Mouse (Mus musculus) heart, postnatal 4 days (tissue): ENCODE results near the gene Ube2a. TPM values are rescaled to one million over a fixed set of nuclear protein-coding genes. Genes with fewer than 3 reads are reported as not detected.
"Not testable (repeated sequence)": the region's sequence is repeated elsewhere in the genome, so short reads cannot be mapped to it uniquely, and the experiment has no call there.

Experiments used
- DNase-seq: peaks from one replicate; pipeline ENCODE4 v3.0.0; 2021
- total RNA-seq, 2 experiments: library from RNA; stranded (reverse); gene quantifications; 2 replicates each; pipeline ENCODE4 v1.2.3; 2021

Ube2a gene
- total RNA-seq, result 10 to 100 TPM; 76.5 to 81.4 TPM

DNA sequence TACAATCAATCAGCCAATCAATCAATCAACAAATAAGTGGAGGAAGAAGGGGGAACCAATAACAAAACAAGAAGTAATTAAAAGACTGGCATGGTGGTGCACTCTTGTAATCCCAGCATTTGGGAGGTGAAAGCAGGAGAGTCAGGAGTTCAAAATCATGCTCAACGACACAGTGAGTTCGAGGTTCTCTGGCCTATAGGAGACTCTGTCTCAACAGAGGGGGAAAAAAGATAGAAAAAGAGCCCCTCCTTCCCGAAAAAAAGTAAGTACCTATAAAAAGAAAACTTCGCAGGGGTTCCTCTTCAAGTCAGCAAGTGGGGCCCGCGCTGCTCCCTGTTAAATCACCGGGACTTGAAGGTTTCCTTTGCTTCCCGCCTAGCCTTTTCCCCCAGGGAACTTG is at the start of gene Ube2a, which contains the start of gene C330007P06Rik:
TSS of gene Ube2a (plus strand) at position 136 of the 400 bp plus-strand sequence.
TSS of gene C330007P06Rik (minus strand) at position 347 of the 400 bp plus-strand sequence.
- no peak for DNase-seq

DNA sequence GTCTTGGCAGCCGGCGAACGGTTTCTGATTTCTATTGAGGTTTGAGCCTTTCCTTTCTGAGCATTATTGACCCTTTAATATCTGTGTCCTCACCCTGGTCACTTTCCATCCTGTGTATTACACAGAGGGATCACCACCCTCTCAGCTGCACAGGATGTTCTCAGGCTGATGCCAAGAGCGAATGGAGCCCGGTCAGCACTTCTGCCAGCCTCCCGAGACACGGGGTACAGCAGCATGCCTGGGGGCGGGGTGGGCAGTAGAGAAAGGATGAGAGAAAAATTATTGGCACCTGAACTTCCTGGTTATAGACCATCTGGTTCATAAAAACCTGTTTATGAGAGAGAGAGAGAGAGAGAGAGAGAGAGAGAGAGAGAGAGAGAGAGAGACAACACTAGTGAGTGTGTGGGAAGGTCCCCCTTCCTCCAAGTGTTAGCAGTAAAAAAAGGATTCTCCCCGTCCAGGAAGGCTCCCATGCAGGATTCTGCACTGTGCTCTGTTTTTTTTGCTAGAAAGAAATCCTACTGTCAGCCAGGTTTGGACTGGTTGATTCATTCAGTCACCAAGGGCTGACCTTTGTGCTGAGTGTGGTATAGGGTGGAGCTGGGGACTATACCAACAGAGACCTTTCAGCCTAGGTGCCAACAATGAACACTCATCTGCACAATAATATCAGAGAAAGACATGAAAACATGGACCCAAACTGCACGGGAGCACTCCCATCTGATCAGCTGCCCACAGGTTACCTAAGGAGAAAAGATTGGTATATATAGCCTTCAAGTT is 49.6 kb upstream of the Ube2a start:
- no peak for DNase-seq

DNA sequence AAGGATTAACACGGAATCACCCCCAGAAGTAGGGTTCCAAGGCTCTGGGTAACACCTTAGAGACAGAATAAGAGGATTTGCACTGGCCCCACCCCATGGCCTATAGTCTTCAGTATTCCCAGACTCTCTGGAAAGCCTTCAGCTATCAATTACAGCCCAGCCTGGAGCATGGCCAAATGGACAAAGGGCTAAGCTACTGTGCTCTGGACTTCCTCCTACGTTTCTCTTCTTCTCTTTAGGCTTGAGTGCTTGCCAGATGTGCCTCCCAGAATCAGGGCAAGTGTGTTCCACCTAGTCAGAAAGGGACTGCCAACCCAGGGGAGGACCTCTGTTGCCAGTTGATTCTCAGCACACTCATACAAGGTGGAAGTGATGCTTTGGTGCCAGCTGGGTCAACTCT is 48.7 kb upstream of the Ube2a start:
- no peak for DNase-seq

DNA sequence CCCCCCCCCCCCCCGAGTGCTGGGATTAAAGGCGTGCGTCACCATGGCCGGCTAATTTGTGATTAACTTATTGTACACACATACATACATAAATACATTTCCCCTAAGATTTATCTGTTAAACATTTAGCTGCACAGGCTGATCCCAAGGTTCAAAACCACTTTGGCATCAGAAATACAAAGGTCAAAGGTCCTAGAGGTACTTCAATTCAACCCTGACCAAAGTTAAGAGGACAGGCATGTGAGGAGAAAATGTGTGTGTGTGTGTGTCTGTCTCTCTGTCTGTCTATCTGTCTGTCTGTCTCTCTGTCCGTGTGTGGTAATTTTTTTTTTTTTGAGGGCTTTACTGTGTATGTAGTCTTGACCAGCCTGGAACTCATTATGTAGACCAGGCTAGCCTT is 46.8 kb upstream of the Ube2a start:
- no peak for DNase-seq

DNA sequence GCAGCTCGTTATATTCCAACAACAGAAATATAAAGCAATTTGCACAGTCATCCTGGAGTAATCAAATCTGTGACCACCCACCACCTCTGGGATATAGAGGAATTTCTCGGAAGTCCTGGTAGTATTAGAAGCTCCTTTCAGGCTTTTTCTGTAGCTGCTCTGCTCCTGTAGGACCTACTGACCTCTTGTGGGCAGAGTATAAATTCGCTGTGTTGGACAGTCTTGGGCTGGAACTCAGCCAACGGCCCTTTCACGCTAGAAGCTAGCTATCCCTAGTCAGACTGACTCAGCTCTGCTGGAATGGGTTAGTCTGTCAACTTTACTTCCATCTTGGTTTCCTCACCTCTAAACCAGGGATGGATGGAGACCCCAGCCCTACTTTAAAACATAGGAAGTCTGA is 43.4 kb upstream of the Ube2a start:
- DNase-seq, result peak; percentile 75

DNA sequence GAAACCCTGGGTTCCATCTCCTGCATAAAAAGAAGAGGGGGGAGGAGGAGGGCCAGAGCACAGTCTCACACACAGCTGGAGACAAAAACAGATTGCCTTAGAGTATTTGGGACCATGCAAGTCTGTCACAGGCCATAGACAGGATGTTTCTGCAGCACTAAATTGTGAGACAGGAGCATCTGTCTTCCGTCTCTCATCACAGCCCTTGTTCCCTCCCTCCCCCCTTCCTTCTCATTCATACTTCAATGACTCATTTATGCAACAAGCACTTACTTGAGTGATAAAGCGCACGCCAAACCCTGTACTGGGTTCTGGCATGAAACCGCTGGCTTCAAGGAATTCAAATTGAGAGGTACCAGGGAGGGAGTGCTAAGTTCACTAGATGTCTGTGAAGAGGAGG is 42.1 kb upstream of the Ube2a start:
- DNase-seq, result no peak

DNA sequence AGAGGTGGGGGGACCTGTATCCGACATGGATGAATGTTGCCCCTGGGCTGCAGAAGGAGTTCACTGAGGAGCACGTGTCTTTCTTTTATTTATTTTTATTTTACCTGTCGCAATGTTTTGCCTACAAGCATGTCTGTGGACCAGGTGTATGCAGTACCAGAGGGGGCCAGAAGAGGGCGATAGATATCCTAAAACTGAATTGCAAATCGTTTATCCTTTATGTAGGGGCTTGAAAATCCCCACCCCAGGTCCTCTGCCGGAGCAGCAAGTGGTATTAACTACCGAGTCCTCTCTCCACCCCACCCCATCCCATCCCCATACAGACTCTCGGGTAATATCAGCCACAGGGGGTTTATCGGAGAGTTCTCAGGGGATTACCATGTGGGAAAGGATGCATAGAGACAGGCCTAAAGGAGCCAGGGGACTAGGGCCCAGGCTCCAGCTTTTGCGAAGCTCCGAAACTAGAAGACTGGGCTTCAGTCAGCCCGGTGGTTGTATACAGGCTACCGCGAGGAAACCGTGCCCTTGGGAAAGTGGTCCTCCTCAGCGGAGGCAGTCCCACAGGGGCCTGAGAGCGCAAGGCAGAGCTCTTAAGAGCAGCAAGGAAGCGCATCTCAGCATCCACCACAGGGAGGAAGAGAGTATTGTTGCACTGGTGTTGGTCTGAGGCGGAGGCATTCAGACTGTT is 40.2 kb upstream of the Ube2a start:
- DNase-seq, result peak; percentile 75

DNA sequence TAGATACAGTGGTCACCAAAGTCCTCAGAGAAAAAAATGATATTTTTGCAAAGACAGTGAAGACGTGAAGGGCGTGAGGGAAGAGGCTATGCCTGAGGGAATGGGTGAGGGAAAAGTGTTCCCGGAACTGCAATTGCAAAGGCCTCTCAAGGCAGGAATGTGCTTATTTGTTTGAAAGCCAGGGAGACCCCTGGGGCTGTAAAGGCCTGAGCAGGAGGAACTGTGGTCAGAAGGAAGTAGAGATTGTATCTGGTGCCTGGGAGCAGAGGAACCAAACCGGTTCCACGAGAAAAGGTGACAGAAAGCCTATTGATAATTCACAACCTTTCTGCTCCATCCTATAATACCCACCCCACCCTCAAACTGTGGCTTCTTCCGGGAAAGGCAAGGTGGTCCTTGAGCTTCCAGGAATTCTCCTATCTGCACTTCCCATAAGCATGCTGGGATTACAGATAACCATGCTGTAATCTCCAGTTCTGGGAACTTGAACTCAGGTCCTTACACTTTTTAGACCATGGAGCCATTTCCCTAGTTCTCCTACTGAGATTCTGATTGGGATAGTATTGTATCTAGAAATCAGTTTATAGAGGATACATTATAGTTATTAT is 36.5 kb upstream of the Ube2a start:
- DNase-seq, result no peak

DNA sequence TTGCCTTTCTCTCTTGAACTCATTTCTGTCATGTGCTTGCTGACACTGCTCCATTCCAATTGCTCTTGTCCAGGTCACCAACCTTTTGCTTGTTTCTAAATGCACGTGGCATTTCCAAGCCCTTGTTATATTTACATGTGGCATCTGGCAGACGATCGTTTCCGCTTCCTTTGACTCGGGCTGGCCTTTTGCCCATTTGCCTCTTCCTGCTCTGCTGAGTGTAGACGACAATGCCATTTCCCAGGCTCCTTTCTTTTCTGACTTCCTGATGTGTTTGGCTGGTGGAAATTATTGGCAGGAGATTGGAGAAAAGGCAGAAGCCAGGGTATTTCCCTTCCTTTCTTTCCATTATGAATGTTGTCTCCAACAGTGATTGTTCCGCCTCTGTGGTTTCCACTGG is 34.3 kb upstream of the Ube2a start:
- peak; percentile 61 for DNase-seq

DNA sequence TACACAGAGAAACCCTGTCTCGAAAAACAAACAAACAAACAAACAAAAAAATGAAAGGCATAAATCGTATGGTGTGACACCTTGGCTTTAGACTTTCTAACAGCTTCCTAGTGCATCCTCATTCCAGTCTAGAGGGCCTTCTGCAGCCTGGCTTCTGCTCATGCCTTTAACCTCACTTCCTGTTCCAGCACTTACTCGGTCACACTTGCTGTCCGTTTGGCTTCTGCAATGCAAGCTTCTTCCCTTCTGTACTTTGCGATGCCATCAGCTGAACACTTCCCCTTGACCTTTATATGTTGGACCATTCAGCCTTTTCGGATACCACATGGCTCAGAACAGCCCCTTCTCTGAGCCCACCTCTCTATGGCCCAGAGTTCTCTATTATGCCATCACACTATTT is 32.0 kb upstream of the Ube2a start:
- DNase-seq, result no peak

DNA sequence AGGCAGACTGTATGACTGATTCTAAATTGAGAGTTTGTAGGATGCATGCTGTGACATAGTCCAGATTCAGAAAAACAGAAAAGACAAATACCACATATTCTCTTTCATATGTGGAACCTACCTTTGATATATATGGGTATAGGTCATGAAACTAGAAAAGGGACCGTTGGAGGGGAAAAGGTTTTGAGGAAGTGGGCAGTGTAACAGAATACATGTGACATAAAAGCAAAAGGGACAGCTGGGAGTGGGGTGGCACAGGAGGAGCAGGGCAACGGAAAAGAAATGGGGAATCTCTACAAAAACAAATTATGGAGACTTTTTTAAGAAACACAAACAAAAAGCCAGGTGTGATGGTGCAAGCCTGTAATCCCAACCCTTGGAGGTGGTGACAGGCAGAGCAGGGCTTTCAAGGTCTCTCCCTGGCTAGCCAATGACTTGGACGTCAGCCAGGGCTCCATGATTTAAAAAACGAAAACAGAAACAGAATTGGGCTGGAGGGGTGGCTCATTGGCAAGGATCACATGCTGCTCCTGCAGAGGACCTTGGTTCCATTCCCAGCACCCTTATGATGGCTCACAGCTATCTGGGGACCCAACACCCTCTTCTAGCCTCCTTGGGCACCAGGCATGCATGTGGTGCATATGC is 30.2 kb upstream of the Ube2a start:
- DNase-seq, result no peak

DNA sequence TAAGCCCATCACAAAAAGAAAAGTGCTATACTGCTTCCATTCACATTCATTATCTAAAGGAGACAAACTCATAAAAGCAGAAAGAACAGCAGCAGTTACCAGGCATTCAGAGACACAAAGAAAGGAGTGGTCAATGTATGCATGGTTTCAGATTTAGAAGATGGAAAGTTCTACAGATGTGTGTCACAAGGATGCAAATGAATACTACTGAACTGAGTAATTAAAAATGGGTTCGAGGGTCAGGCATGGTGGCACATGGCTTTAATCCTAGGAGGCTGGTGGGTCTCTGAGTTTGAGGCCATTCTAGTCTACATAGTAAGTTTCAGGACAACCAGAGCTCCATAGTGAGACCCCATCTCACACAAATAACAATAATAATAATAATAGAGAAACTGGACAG is 26.5 kb upstream of the Ube2a start:
- no peak for DNase-seq

DNA sequence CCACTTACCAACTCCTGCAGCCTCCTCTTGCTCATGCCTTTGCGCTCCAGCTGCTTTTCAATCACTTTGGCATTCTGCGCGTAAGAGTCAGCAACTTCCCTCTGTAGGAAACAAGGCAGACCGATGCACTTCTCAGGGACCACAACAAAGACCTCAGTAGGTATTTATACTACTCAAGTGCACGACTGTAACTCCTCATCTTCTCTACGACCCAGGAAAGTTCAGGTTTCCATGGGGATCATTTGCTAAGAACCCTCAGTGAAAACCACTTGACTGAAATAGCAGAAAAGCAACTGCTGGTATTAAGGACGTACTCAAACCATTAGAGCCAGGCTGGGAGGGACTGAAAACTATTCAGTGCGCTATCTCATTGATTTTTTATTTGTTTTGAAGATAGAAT is 21.1 kb upstream of the Ube2a start:
- DNase-seq, result no peak

DNA sequence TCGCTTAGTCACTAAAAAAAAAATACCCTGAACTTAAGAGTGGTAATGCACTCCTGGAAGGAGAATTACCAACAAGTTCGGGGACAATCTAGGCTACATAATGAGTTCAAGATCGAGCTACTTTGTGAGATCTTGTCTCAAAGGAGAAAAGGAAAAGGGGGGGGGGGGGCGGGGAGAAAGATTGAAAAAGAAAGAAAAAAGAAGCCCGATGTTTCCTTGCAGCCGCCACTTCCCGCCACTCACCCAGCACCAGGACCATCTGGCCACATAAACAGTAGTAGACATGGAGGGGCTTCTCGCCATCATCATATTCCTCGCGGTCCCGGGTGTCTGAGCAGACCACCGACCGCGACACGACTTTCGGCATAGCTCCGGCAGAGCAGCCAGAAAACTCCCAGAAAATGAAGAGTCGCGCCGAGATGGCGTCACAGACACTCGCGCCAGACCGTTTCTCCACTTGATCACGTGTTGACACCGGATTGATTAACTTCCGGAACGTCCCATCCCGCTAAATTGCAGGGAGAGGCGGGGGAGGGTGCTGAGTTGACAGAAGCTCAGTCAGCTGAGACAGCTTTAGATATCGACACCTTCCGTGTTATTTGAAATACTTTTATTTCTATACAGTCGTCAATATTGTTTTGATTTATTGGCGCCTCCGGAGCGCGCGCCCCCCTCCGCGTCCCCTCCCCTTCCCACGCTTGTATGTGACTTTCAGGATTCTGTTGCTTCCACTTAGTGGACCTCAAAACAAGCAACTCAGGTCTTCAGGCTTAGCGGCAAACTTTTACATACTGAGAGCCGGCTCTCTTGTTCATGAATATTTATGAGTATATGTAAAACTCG is 9.7 kb upstream of the Ube2a start:
- peak; percentile 80 for DNase-seq

DNA sequence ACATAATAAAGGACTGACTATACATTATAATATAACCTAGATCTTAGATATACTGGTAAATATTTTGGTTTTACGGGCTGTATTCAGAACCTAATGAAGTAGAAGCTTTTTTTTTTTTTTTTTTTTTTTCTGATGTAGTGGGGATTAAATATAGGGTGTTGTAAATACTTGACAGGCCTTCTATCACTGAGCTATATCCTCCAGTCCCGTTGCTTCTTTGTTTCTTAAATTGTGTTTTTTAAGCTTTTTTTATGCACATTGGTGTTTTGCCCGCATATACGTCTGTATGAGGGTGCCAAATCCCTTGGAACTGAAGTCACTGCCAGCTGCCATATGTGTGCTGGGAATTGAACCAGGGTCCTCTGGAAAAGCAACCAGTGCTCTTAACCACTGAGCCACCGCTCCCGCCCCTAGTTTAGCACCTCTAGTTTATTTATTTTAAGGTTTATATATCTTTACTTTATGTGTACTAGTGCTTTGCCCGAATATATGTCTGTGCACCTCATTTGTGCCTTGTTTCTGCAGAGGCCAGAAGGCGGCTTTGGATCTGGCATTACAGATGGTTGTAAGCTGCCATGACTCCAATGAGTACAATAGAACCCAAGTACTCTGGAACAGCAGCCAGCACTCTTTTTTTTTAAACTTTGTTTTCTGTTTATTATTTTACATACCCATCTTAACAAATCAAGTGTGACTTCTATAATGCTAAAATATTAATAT is 8.9 kb upstream of the Ube2a start:
- DNase-seq, result no peak

DNA sequence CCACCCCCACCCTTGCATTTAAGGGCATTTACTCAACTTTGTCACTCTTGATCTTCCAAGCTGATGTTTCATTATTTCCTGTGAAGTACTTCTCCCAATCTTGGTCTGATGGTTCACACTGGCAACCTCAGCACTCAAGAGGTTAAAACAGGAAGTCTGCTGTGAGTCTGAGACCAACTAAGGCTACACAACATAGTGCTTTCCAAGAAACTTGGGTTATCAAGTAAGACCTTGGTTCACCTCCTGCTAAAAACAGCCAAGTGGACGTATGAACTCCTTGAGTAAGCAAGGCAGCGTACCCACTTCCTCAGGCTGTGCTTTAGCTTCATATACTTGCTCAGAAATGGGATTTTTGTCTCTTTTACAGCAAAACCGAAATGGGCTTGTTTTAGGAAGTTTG is 3.3 kb upstream of the Ube2a start:
- DNase-seq, result no peak

DNA sequence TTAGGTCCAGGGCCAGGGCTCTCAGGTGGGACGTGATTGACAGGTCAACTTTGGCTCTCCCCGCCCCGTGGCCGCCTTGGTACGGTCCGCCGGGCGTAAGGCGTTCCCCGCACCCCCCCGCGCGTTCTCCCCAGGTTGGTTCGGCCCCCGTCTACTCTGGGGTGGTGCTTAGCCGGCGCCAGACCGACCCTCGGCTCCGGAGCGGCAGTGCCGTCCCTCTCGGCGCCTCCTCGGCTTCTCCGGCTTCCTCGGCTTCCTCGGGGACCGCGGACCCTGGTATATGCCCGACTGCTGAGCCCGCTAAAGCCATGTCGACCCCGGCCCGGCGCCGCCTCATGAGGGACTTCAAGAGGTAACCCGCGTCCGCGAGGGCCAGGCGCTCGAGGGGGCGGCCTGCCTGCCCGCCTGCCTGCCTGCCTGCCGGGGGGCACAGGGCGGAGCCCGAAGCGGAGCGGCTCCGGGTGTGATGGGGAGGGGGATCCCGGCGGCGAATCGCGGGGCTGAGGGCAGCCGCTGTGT is 537 bp downstream of the Ube2a start:
- DNase-seq, result peak; percentile 91

DNA sequence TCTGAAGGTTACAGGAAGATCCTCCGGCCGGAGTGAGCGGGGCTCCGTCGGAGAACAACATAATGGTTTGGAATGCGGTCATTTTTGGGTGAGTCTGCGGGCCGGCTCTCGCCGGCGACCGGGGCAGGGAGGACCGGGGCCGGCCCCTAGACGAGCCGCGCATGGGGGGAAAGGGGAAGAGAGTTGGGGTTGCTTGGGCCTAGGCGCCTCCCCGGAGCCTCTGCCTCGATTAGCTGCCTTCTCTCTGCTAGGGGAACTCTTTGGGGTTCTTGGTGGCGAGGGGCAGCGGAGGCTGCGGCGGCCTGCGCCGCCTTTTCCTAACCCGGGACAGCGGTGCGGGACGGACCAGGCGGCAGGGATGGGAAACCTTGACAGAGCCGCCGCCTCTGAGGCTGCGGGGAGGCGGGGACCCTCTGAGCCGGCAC is 1.0 kb downstream of the Ube2a start:
- no peak for DNase-seq

DNA sequence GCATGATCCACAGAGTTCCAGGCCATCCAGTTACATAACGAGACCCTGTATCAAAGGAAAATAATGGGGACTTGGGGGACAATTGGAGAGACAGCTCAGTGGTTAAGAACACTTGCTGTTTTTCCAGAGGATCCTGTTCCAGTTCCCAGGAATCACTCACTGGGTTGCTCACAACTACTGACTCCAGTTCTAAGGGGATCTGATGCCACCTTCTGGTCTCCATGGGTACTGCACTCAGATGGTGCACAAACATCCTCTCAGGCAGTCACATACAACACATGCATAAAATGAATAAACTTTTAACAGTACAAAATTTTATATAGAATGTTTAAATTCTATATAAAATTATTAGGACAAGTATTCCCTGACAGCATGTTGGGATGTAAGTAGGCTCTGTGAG is 11.0 kb downstream of the Ube2a start:
- DNase-seq, result peak; percentile 25

DNA sequence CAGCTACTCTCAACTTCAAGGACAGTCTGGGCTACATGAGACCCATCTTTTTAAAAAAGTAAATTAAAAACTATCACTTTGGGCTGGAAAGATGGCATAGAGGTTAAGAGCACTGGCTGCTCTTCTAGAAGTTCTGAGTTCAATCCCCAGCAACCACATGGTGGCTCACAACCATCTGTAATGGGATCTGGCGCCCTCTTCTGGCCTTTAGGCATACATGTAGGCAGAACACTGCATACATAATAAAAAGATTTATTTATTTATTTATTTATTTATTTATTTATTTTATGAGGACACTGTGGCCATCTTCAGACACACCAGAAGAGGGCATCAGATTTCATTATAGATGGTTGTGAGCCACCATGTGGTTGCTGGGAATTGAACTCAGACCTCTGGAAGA is 25.2 kb downstream of the Ube2a start:
- DNase-seq, result not testable (repeated sequence)

DNA sequence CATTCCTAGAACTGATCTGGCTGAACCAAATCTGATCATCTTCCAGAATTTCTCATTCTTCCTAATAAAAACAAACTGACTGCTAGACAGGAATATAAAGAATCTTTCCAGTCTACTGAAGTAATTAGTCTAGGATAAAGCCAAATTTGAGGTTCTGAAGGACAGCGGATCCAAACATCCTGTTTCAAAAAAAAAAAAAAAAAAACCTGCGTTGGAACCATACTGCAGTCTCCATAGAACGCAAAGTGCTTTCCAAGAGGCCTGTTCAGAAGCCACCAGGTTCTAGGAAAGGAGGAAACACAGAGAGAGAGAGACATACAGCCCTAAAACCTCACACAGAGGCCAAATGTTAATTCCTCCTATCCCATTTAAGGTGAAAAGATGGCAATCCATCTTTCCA is 28.0 kb downstream of the Ube2a start:
- DNase-seq, result no peak
